In genomic region chr4:81579389-81580110, GRCm38 (mm10) we compare ENCODE assay signal across 11 mouse cellular contexts.
DNase-seq lines count a peak whose midpoint lies in the region; ATAC-seq and TF ChIP-seq lines count a peak whose summit lies in the region.
"Had no signal": no experiment of that assay in that cellular context is flagged by ENCODE, and none has a peak within 500 bp of the region (broad histone marks: within the 10 kb centered on the region; RNA-seq: fewer than 3 reads in every experiment).

No protein-coding gene starts in this region.

- H3K9me3 ChIP-seq in embryonic facial prominence, embryonic 11.5 days (replicated peaks; ENCODE audit: control insufficient read depth, low read length) = no peaks in the 10 kb centered on the region
- no peaks in the 10 kb centered on the region for H3K9me3 ChIP-seq in forebrain, postnatal 0 days (ENCODE audit: low read length)
- no peaks in the 10 kb centered on the region for H3K9me3 ChIP-seq in midbrain, embryonic 12.5 days
- H3K9me3 ChIP-seq: liver, embryonic 15.5 days had no signal

- no peaks in the 10 kb centered on the region for H3K27me3 ChIP-seq in embryonic facial prominence, embryonic 11.5 days (ENCODE audit: control insufficient read depth, insufficient read depth, low read length)
- H3K27me3 ChIP-seq in forebrain, postnatal 0 days (ENCODE audit: insufficient read depth, low read length) = no peaks in the 10 kb centered on the region
- no peaks in the 10 kb centered on the region for H3K27me3 ChIP-seq in midbrain, embryonic 12.5 days
- H3K27me3 ChIP-seq: liver, embryonic 15.5 days; Patski had no signal

- intact Hi-C loops in gastrocnemius, adult 2 months (cut with DNase I) = loop anchor here (5.0 kb wide), 1 partner anchor 318 kb away; no protein-coding TSS in a partner anchor
- intact Hi-C loops in gastrocnemius, postnatal 36 days (cut with DNase I) = no loop called here
- intact Hi-C loops in left cerebral cortex, postnatal 10 days (cut with DNase I) = no loop called here

- H3K9ac ChIP-seq in embryonic facial prominence, embryonic 11.5 days (replicated peaks; ENCODE audit: low read length) = peak overlapping the region; percentile 25; the same call in 1 of the 2 replicates
- H3K9ac ChIP-seq in forebrain, postnatal 0 days = no peak overlapping the region
- H3K9ac ChIP-seq in midbrain, embryonic 12.5 days (replicated peaks) = no peak overlapping the region
- H3K9ac ChIP-seq: liver, embryonic 15.5 days had no signal

- 28% methylated on average over 8 of the region's 8 CpGs for WGBS in embryonic facial prominence, embryonic 11.5 days
- WGBS in forebrain, postnatal 0 days = 24% methylated on average over 8 of the region's 8 CpGs
- 35% methylated on average over 8 of the region's 8 CpGs for WGBS in midbrain, embryonic 12.5 days

- H3K4me1 ChIP-seq in embryonic facial prominence, embryonic 11.5 days (ENCODE audit: control insufficient read depth, insufficient read depth, low read length) = peaks cover 5% of the 10 kb centered on the region
- peaks cover 4% of the 10 kb centered on the region; the same call in 1 of the 2 replicates for H3K4me1 ChIP-seq in forebrain, postnatal 0 days (ENCODE audit: insufficient read depth)
- peaks cover 13% of the 10 kb centered on the region for H3K4me1 ChIP-seq in midbrain, embryonic 12.5 days
- H3K4me1 ChIP-seq: liver, embryonic 15.5 days had no signal

- TF ChIP-seq CTCF in gastrocnemius, adult 2 months (IDR thresholded peaks at IDR 0.05) = no peak
- no peak for TF ChIP-seq CTCF in forebrain, postnatal 0 days (IDR thresholded peaks at IDR 0.05; ENCODE audit: low read depth)

- peak overlapping the region; percentile 81 for H3K27ac ChIP-seq in gastrocnemius, adult 2 months
- H3K27ac ChIP-seq in embryonic facial prominence, embryonic 11.5 days (replicated peaks; ENCODE audit: low read depth, low read length) = peak overlapping the region; percentile 31
- 0 out of 2 replicates have a peak overlapping the region, but pooled peaks have one; percentile 9 for H3K27ac ChIP-seq in forebrain, postnatal 0 days (ENCODE audit: low read depth, low read length)
- H3K27ac ChIP-seq in midbrain, embryonic 12.5 days (replicated peaks) = peak overlapping the region; percentile 54
- H3K27ac ChIP-seq: liver, embryonic 15.5 days had no signal

- no peaks in the 10 kb centered on the region for H3K36me3 ChIP-seq in embryonic facial prominence, embryonic 11.5 days (replicated peaks; ENCODE audit: control insufficient read depth, insufficient read depth, low read depth, low read length)
- no peaks in the 10 kb centered on the region for H3K36me3 ChIP-seq in forebrain, postnatal 0 days (ENCODE audit: insufficient read depth)
- H3K36me3 ChIP-seq in midbrain, embryonic 12.5 days = no peaks in the 10 kb centered on the region
- H3K36me3 ChIP-seq: liver, embryonic 15.5 days had no signal

- DNase-seq in gastrocnemius, adult 2 months = no peak
- DNase-seq in gastrocnemius, postnatal 36 days = no peak
- DNase-seq in embryonic facial prominence, embryonic 11.5 days (ENCODE audit: low spot score) = peak; percentile 41
- peak; percentile 50 for DNase-seq in forebrain, postnatal 0 days
- no peak for DNase-seq in Muller cell, postnatal 12 days (ENCODE audit: inconsistent ontology term)
- DNase-seq in left cerebral cortex, postnatal 10 days (ENCODE audit: extremely low spot score in 1 of 2, low spot score in 2 of 2) = no peak
- no peak for DNase-seq in thymus, postnatal 0 days (ENCODE audit: low spot score)
- DNase-seq: adrenal gland, postnatal 36 days had no signal

- ATAC-seq in embryonic facial prominence, embryonic 11.5 days (replicated peaks; ENCODE audit: insufficient number of reproducible peaks, low FRiP score, low TSS enrichment, low read depth) = no peak
- peak; percentile 12; the same call in 1 of the 2 replicates for ATAC-seq in forebrain, postnatal 0 days
- no peak; the same call in 1 of the 2 replicates for ATAC-seq in midbrain, embryonic 12.5 days (ENCODE audit: low FRiP score, low read depth)
- ATAC-seq: Patski had no signal

- H3K4me2 ChIP-seq in embryonic facial prominence, embryonic 11.5 days (ENCODE audit: low read depth, low read length) = no peak overlapping the region
- H3K4me2 ChIP-seq in forebrain, postnatal 0 days (ENCODE audit: low read depth) = peak overlapping the region; percentile 11
- 0 out of 2 replicates have a peak overlapping the region, but pooled peaks have one; percentile 1 for H3K4me2 ChIP-seq in midbrain, embryonic 12.5 days (replicated peaks)
- H3K4me2 ChIP-seq: liver, embryonic 15.5 days had no signal

- peak overlapping the region; percentile 64 for H3K4me3 ChIP-seq in gastrocnemius, adult 2 months
- H3K4me3 ChIP-seq in embryonic facial prominence, embryonic 11.5 days (ENCODE audit: low read depth, low read length) = no peak overlapping the region
- H3K4me3 ChIP-seq in forebrain, postnatal 0 days (ENCODE audit: low read depth, low read length) = no peak overlapping the region
- no peak overlapping the region for H3K4me3 ChIP-seq in midbrain, embryonic 12.5 days
- H3K4me3 ChIP-seq: liver, embryonic 15.5 days had no signal

Comparison
In these comparisons a context has a peak if more than half of its experiments do, and no peak if none do; other contexts are left out.
1. DNase-seq: peak in embryonic facial prominence, embryonic 11.5 days (single experiment) and forebrain, postnatal 0 days (single experiment); none in gastrocnemius, adult 2 months (single experiment), gastrocnemius, postnatal 36 days (0 of 2), Muller cell, postnatal 12 days (single experiment), left cerebral cortex, postnatal 10 days (0 of 2) and thymus, postnatal 0 days (single experiment).
2. H3K27ac ChIP-seq: peak in every context shown above with its lines; median percentile 81 in gastrocnemius, adult 2 months; 54 in midbrain, embryonic 12.5 days; 31 in embryonic facial prominence, embryonic 11.5 days; 9 in forebrain, postnatal 0 days.